Mouse (Mus musculus): Measurements from ENCODE around the gene Kctd15.
A peak's percentile ranks its signal among the peaks of the same experiment; 100 is the strongest.

Gene Kctd15

GRCm38 (mm10) chr7:34656632-34657031 lies at the start of gene Kctd15:
Kctd15 (minus strand) TSS chr7:34656732.
- DNase-seq, result no peak

- no peak for DNase-seq
Observed at GRCm38 (mm10) chr7:34704401-34704800, 47.9 kb upstream of the Kctd15 start.

GRCm38 (mm10) chr7:34703437-34703836 lies 46.9 kb upstream of the Kctd15 start:
- DNase-seq, result no peak

GRCm38 (mm10) chr7:34702718-34703351 lies 46.3 kb upstream of the Kctd15 start:
- no peak for DNase-seq

- DNase-seq, result no peak
Observed at GRCm38 (mm10) chr7:34699888-34700287, 43.4 kb upstream of the Kctd15 start.

DNA sequence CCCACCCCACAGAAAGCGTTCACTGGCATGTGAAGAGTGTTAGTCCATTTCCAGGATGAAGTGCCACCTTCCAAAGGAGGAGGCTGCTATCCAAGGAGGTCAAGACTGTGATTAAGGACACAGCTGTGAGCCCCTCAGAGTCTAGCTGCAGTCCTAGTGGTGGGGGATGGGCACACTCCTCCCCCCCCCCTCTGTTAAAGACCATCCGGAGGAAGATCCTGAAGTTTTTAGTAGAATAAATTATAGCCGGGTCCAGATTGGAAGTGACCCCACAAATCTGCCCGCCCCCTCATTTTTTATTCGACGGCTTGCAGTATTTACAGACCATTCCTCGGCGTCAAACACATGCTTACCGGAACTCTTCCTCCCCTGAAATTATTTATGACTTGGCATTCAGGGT lies 41.7 kb upstream of the Kctd15 start:
- DNase-seq, result no peak

DNA sequence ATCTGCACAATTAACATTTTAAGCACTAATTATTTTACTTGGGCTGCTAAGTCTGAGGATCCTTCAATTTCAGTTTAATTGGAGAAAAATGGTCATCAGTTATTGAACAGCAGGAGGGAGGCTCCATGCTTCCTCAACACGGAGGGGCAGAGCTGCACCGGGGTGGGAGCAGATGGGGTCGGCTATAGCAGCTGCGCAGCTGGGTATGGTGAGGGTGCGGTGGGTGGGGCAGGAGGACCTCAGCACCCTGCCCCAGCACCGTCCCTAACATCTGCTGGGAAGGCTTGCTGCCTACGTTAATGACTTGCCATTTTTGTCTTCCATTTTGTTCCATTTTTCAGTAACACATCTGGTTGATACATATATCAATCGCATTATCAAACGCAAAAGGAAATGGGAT lies 39.6 kb upstream of the Kctd15 start:
- DNase-seq, result no peak

- no peak for DNase-seq
Observed at GRCm38 (mm10) chr7:34694898-34695297, 38.4 kb upstream of the Kctd15 start.

- DNase-seq, result no peak
Observed at GRCm38 (mm10) chr7:34693916-34694315, 37.4 kb upstream of the Kctd15 start.

- no peak for DNase-seq
Observed at GRCm38 (mm10) chr7:34693072-34693471, 36.5 kb upstream of the Kctd15 start.

- DNase-seq, result no peak
Observed at GRCm38 (mm10) chr7:34690111-34690510, 33.6 kb upstream of the Kctd15 start.

- no peak for DNase-seq
Observed at GRCm38 (mm10) chr7:34689028-34689427, 32.5 kb upstream of the Kctd15 start.

- DNase-seq, result no peak
Observed at GRCm38 (mm10) chr7:34685801-34686200, 29.3 kb upstream of the Kctd15 start.

DNA sequence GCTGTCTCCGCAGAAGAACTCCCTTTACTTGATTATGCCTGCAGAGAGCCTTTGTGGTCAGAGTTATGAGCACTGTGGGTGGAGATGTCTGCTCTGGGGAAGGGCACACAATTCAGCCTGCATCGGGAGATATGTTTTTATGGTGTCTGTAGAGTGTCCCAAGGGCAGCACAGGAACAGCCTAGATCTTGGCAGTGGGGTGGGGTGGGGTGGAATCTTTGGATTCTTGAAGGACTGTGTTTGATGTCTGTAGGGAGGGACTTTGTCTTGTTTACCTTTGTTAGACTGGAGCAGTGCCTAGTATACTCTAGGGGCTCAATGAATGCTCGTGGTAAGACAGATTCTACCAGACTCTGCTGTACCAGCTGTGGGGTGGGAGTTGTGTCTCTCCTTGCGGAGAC lies 28.6 kb upstream of the Kctd15 start:
- no peak for DNase-seq

DNA sequence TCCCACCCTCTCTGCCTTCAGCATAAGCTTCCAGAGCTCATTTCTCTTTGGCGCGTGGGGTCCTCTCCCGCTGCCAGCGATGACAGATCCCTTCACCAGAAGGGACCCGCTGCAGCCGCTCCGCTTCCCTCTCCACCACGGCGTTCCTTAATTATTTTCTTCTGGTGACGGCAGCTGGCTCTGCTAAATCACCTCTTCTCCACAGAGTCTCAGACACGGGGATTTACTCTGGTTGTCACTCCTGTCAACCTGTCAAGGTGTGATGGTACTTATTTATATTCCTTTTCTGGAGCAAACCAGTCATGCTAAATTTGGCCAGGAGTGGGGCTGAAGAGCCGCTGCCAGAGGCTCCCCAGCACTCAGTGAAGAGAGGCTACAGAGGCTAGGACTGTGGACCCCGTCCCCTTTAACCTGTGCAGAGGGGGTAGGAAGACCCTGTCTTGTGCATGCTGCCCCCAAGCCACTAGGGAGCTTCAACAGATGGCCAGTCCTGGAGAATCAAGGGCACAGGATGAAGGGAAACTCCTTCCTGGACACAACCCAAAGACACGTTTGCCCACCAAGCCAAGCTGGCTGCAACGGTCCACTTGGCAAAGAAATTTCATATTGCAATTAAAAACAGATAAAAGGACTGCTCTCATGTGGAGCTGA lies 24.4 kb upstream of the Kctd15 start:
- DNase-seq, result no peak

DNA sequence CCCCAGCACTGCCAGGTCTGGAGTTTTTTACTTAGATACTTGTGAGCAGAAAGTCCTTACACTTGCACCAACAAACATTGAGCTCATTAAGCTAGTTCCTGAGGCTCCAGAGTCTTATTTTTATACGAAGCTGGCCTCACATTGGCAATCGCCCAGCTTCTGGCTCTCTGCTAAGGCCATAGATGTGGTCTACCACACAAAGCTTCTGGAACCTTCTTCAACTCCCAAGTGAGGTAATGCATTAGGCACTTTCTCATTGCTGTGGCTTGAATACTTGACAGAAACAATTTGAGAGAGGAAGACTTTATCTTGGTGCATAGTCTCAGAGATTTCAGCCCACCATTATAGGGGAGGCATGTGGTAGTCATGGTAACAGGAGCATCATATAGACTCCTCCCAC lies 23.4 kb upstream of the Kctd15 start:
- DNase-seq, result no peak

DNA sequence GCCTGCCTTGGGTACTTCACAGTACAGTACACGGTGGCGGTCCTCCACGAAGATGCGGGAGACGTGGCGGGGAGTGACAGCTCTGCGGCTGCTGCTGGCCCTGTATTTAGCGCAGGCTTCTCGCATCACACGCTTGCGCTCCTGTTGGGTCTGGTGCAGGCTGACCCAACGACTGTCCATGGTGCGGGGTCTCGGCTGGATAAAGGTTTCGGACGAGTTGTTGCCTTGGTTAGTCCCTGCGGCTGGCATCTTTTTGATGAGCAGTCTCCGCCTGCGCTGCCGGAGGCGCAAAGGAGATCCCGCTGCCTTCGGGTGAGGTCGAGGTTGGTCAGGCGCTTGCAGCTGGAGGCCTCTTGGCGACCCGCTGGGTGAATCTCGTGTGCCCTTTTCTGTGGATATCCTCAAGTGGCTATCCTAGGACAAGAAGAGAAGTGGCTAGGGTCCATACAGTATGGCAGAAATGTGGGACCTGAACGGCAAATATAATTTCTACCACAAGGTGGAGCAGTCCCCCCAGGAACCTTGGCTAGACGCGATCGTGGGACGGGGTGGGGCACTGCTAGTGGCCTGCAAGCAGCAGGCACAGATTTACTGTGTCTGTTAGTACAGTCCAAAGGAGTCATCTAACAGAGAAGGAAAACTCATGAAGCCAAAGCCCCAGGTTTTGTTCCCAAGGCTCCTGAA lies 19.4 kb upstream of the Kctd15 start:
- DNase-seq, result peak; percentile 64

DNA sequence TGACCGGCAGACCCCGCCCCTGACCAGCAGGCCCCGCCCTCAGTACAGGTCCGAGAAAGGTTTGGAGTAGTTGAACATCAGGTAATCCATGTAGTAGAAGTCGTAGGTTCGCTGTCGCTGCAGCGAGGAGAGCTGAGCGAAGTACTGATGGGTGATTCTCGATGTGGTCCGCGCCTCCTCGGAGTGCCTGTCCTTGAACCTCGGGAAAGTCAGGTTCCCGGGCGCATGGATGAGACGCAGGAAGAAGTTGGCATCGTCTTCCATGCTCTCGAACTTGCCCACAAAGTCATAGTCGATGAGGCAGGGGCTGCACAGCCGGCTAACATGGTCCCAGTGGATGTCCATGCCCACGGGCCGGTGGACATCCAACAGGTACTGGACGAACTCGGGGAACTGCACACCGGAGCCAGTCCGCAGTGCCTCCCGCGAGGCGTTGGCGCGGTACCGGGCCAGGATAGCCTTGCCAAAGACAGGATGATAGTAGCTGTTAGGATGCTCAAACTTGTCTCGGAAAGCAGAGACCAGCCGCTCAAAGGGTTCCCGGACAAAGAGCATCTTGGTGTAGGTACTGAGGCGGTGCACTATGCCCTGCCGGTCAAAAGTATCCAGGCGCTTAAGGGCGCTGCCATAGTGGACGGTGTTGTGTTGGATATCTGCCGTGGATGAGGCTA lies 18.7 kb upstream of the Kctd15 start:
- no peak for DNase-seq

DNA sequence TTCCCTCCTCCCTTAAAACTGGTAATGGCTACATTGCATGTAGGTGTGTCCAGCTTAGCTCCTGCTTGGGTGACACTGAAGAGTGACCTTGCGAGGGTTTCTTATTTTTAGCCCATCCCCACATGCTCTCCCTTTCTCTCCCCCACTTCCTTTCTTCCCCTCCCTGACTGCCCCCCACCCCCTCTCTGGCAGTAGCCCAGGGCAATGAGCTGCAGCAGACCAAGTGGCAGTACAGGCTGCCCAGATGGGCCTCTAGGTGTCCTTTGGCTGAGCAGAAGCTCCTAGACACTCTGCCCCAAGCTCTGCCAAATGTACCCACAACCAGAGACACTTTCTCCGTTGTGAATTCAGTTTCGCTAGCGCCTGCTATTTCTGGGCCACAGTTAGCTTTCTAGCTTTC lies 16.4 kb upstream of the Kctd15 start:
- DNase-seq, result no peak

DNA sequence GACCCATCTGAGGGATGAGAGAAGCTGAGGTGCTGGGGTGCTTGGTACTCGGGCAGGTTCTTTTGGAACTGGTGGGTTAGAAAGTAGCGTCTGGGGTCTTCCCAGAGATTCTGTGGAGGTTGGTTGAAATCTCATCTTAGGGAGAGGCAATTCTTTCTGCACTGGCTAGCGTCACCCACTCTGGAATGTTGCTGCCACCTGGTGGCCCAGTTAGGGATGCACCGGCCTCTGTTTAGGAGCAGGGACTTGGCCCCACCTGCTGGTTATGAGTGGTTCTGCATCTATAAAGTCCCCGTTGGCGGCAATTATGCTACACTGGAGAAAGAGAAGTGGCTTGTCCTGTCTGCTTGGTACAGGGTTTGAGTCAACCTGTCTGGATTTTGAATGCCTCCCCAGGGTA lies 15.4 kb upstream of the Kctd15 start:
- peak; percentile 68 for DNase-seq

DNA sequence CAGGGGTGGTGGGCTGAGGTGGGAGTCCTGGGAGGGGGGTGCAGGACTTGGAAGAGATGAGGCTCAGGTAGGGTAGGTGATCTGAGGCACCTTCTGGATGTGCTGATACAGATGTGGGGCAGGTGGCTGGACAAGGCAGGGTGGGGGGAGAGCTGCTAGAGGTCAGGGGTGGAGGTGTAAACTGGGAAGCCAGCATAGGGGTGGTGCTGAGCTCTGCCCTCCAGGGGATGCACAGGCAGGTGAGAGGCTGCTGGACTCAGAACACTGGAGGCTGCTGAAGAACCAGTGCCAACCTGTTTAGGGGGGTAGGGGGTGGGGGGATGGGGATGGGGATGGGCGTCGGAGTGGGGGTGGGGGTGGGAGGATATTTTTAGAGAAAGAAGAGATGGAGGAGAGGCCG lies 14.2 kb upstream of the Kctd15 start:
- no peak for DNase-seq

DNA sequence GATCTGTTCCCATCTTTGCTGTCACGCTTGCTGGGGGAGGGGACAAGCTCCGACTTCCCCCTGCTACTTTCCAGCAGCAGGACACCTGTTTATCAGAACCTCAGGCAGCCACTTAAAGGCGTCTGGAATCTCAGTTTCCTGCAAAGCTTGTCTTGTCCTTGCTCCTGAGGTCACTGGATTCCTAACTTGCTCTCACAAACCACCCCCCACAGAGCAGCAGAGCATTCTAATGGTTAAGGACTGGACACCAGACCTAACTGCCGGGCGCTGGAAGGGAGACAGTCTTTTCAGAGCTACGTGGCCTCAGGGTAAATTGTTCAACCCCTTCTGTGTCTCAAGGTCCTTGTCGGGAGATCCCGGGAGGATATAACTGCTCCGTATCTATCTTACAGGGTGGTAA lies 12.8 kb upstream of the Kctd15 start:
- DNase-seq, result no peak

DNA sequence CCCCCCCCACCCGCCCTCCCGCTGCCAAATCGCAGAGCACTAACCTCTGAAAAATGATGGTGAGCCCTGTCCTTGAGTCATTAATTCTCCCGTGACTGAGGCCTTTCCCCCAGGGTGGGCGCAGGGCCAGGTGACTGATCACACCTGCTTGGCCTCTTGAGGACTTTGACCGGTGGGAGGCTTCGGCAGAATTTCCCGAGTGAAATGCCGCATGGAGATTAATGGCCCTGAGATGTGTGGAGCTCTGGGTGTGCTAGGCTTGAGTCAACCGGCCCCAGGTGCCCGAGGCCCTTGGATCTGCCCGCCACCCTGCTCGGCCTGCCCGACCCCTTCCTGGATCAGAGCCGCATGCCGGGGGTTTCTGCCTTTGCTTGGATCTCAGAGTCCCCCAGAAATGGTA lies 11.3 kb upstream of the Kctd15 start:
- DNase-seq, result peak; percentile 55

- DNase-seq, result no peak
Observed at GRCm38 (mm10) chr7:34663145-34663544, 6.6 kb upstream of the Kctd15 start.

Measured in kidney, adult 11 months (tissue).